Mouse (Mus musculus) liver, postnatal 0 days (tissue): ENCODE data around the gene Col4a3bp. TPM values are rescaled to one million over a fixed set of nuclear protein-coding genes. Genes with fewer than 3 reads are reported as not detected.

Experiments
- ATAC-seq: fragments of 200-750 bp; cut with Nextera tagmentation; 2 replicates; pipeline ENCODE4 v1.8.0; 2017; ENCODE audit warnings: mild to moderate bottlenecking, moderate library complexity
- DNase-seq: peaks from one replicate; pipeline ENCODE4 v3.0.0-alpha.2; 2016
- H3K27ac ChIP-seq: fragments of 300-500 bp; sonication (generic); 2 replicates; pipeline ENCODE4 v1.5.1; 2014; ENCODE audit warnings: antibody characterized with exemption, moderate library complexity, mild to moderate bottlenecking, low read depth
- H3K27me3 ChIP-seq: fragments of 300-500 bp; sonication (generic); 2 replicates; pipeline ENCODE4 v1.6.1; 2014; ENCODE audit warnings: low read length, control low read depth, mixed read lengths; ENCODE audit not compliant: insufficient read depth
- H3K36me3 ChIP-seq: fragments of 300-500 bp; sonication (generic); replicated peaks from 2 replicates; pipeline ENCODE4 v1.6.1; 2014; ENCODE audit warnings: mild to moderate bottlenecking, control low read depth, low read length, moderate library complexity, mixed read lengths; ENCODE audit not compliant: insufficient read depth
- H3K4me1 ChIP-seq: fragments of 300-500 bp; sonication (generic); 2 replicates; pipeline ENCODE4 v1.6.1; 2014; ENCODE audit warnings: antibody characterized with exemption, mild to moderate bottlenecking, control low read depth; ENCODE audit not compliant: insufficient read depth
- H3K4me2 ChIP-seq: fragments of 300-500 bp; sonication (generic); 2 replicates; pipeline ENCODE4 v1.6.1; 2014; ENCODE audit warnings: low read depth, mild to moderate bottlenecking, low read length, moderate library complexity, mixed read lengths
- H3K4me3 ChIP-seq: fragments of 300-500 bp; sonication (generic); 2 replicates; pipeline ENCODE4 v1.5.1; 2014; ENCODE audit warnings: low read depth, low read length
- H3K9ac ChIP-seq: fragments of 300-500 bp; sonication (generic); replicated peaks from 2 replicates; pipeline ENCODE4 v1.6.1; 2014; ENCODE audit warnings: mild to moderate bottlenecking, moderate library complexity
- H3K9me3 ChIP-seq: fragments of 300-500 bp; sonication (generic); 2 replicates; pipeline ENCODE4 v1.6.1; 2016; ENCODE audit warnings: mild to moderate bottlenecking, control low read depth, low read length, mixed read lengths
- CTCF ChIP-seq: sonication (generic); IDR thresholded peaks from 2 replicates; pipeline ENCODE4 v1.5.1; 2016; ENCODE audit warnings: antibody characterized with exemption, low read depth
- EP300 ChIP-seq: IDR thresholded peaks from 2 replicates; pipeline ENCODE4 v1.6.1; 2016; ENCODE audit warnings: antibody characterized with exemption, low read depth, mild to moderate bottlenecking
- WGBS: fragments of 180-500 bp; shearing (Covaris S2); extraction: QIAGEN DNeasy Blood & Tissue Kit; methylation state at CpG from one replicate; pipeline ENCODE4 v1.1.7; 2014; ENCODE audit not compliant: insufficient replicate concordance; 5-methylcytosine and 5-hydroxymethylcytosine counted together
- polyA plus RNA-seq: library from polyadenylated mRNA; unstranded; fragments of >200 nt; fragmentation: Nextera tagmentation; extraction: Ambion mirVana; gene quantifications from 2 replicates; pipeline ENCODE4 v1.2.1, GENCODE M21; 2015

Gene Col4a3bp
- polyA plus RNA-seq, 1 experiment from 2014 or later, result 4.2 TPM

- WGBS, result 80% methylated on average over 5 of the region's 5 CpGs
- no peak overlapping the region for H3K27ac ChIP-seq
- H3K36me3 ChIP-seq, result no peaks in the 10 kb centered on the region
- no peaks in the 10 kb centered on the region for H3K4me1 ChIP-seq
- H3K4me2 ChIP-seq, result no peak overlapping the region
- DNase-seq (no peak), ATAC-seq (no peak)
- no peak overlapping the region for H3K4me3 ChIP-seq
- no peak overlapping the region for H3K9ac ChIP-seq
- no peaks in the 10 kb centered on the region for H3K9me3 ChIP-seq
- TF ChIP-seq CTCF (no peak), EP300 (no peak)
- no peaks in the 10 kb centered on the region for H3K27me3 ChIP-seq
These were observed 142.4 kb downstream of the Col4a3bp start for GRCm38 (mm10) chr13:96684779-96685178.

GRCm38 (mm10) chr13:96687261-96687660 lies 144.8 kb downstream of the Col4a3bp start:
- no peak overlapping the region for H3K4me3 ChIP-seq
- H3K27ac ChIP-seq, result no peak overlapping the region
- no peaks in the 10 kb centered on the region for H3K4me1 ChIP-seq
- ATAC-seq (no peak), DNase-seq (no peak)
- H3K27me3 ChIP-seq, result no peaks in the 10 kb centered on the region
- H3K4me2 ChIP-seq, result no peak overlapping the region
- no peaks in the 10 kb centered on the region for H3K36me3 ChIP-seq
- H3K9me3 ChIP-seq, result no peaks in the 10 kb centered on the region
- 81% methylated on average over 9 of the region's 9 CpGs for WGBS
- H3K9ac ChIP-seq, result no peak overlapping the region
- TF ChIP-seq CTCF, result no peak
- TF ChIP-seq EP300, result no peak

Other genes starting within 250 kb of the Col4a3bp start
- 3.7 and 4.2 TPM in 2 replicates for gene Poc5, start 154.3 kb upstream of the Col4a3bp start, polyA plus RNA-seq
- gene Ankdd1b, start 71.4 kb upstream of the Col4a3bp start, polyA plus RNA-seq, result not detected in 2 replicates
- gene Gm17622, start 51.9 kb upstream of the Col4a3bp start, polyA plus RNA-seq, result not detected in 2 replicates
- 1.3 TPM in 2 replicates for gene Polk, start within 50 bp of the Col4a3bp start, polyA plus RNA-seq
- 25.3 and 26.5 TPM in 2 replicates for gene Hmgcr, start 128.3 kb downstream of the Col4a3bp start, polyA plus RNA-seq
- 0.02 TPM in 1 of 2 replicates, not detected in the other for gene Ankrd31, start 205.7 kb downstream of the Col4a3bp start, polyA plus RNA-seq